Mouse (Mus musculus): ENCODE data around the gene Rbx1.
"Not testable (repeated sequence)": the region's sequence is repeated elsewhere in the genome, so short reads cannot be mapped to it uniquely, and the experiment has no call there.

The Rbx1 gene

DNA sequence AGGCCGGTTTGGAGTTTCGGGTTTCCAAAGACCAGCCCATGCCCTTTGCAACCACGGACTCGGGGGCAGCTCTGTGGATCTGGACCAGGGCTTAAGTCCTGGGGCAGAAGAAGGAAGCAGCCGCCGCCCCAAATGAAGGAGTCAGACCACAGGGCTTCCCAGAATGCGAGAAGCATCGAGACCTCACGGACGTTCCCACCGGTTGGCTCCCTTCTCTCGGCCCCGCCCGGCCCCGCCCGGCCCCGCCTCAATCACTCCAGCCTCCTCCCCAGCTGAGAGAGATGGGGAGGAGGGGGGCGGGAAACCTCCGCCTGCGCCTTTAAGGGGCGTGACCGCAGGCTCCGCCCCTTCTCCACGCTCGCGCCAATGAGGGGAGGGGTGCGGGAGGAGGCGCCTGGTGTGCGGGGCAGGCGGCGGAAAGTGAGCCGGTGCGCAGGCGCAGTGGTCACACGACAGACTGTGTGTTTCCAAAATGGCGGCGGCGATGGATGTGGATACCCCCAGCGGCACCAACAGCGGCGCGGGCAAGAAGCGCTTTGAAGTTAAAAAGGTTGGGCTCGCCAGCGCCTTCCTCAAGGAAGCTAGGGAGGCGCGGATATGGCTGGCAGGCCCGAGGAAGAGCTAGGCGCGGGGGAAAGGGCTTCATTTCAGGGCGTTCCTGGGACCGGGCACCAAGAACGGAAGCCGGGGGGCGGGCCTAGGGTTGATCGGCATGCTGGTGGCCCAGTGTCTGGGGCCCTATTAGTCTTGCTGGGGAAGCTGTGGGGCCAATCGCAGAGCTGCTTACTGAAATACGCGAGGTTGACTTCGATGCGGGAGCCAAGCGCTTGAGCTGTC is at the start of gene Rbx1:
Gene Rbx1, plus strand, starts transcription at position 396 of the 837 bp plus-strand sequence.
- DNase-seq = peak; percentile 99

DNA sequence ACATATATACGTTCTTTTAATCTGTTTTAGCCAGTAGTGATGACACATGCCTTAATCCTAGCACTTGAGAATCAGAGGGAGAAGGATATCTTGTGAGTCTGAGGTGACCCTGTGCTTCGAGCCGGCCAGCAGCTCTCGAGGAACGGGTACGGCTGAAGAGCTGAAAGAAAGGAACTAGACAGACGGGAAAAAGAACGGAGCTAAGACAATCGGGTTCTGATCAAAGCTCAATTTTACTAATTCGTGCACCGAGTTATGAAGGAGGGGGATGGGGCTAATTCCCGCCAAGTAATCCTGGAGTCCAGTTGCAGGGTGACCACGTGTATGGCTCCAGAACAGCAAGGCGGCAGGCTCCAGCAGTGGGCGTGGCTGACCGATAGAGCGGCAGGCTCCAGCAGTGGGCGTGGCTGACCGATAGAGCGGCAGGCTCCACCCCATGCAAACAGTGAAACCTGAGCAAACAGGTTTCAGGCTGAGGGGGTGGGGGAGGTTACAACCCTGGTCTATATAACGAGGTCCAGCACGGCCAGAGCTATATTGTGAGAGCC is 49.3 kb upstream of the Rbx1 start:
- DNase-seq = peak in 1 of 2 experiments; percentile 17

DNA sequence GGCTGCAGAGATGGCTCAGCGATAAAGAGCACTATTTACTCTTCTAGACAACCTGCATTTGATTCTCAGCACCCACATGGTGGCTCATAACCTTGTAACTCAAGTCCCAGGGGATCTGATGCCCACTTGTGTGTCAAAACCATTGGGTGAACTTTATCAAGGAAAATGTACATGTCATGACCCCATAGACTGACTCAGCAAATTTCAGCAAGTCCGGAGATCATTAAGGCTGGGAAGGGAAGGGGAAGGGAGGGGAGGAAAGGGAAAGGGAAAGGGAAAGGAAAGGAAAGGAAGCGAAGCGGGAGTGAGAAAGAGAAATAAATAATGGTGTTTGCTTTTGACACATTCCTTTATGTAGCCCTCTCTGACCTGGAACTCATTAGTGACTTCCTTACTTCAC is 48.0 kb upstream of the Rbx1 start:
- DNase-seq = no peak

DNA sequence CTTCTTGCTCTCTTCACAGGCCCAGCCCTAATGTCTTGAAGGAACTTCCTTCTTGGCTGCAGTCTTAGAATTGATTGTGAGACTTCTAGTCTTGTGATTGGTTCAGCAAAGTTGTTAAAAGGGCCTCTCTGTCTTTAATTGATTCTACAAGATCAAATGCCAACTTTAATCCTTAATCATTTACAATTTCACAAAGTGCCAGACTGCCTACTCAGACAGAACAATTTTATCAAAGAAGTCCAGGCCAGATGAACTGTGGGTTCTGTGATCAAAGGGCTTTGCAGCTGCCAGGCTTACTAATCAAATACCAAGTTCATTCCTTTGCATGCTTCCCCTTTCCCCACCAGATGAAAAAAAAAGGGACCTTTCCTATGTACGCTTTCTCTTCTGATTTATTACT is 44.6 kb upstream of the Rbx1 start:
- no peak for DNase-seq

DNA sequence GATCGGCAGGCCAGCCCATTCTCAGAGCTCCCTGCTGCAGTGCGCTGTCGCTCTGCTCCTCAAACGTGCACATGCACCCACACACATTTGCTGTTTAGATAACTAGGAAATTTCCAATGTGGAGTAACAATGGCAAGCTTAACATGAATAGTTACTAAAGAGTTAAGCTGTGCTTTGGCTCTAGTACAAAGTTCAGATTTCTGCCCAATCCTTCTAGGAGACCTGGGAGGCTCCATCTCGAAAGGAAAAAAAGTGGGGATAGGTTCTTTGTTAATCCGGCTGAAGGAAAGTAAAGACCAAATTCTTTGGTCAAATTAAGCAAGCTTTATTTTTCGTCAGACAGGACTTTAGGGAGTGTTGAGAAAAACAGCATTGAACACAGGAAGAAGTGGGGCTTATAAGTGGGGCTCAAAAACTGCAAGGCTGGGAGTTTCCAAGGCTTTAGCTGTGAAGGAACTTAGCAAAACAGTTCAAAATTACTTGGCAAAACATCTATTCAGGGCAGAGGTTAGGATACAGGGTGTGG is 43.9 kb upstream of the Rbx1 start:
- DNase-seq = no peak

DNA sequence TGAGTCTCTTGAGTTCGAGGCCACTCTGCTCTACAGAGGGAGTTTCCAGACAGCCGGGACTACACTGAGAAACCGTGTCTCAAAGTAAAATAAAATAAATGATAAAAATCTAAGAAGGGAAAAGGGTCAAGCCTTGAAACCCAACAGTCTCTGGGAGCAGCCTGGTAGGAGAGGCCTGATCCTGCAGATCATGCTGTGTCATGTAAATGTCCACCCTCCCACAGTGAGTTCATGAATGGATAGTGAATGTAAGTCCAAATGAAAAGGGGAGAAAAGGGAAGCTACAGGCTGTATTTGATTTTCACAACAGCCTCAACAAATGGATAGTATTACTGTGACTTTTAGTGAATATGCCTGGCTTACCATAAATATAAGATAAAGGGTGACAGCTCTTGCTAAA is 40.8 kb upstream of the Rbx1 start:
- DNase-seq = no peak

DNA sequence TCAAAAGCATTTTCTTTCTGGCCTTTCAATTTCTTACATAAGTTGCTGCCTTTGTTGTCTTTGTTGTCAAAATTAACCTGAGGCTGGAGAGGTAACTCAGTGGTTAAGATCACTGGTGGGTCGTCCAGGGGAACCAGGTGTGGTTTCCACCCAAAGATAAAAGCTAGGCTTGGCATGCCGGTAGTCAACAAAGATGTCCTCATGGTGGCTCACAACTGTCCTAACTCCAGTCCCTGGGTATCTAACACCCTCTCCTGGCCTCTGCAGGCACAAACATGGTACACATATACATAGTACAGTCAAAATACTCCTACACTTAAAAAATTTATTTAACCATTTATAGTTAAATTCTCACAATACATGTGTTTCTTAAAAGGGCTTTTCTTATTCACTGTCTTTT is 38.1 kb upstream of the Rbx1 start:
- DNase-seq = no peak

DNA sequence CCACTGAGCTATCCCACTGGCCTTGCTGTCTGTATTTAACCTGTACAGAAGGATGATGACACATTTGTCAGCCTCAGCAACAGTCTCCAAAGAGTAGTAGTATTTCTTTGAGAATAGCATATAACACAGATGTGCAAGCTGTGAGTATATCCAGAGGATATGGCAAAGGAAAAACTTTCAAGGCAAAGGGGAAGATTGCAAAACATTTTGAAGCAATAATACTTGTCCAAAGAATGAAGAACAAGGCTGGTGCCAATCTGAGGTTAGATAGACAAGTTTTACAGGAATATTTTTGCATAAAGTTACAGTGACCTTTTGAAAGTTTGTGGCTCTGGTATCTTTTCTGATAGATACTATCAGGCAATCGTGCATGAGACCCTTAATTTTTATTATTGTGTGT is 34.9 kb upstream of the Rbx1 start:
- DNase-seq = no peak

DNA sequence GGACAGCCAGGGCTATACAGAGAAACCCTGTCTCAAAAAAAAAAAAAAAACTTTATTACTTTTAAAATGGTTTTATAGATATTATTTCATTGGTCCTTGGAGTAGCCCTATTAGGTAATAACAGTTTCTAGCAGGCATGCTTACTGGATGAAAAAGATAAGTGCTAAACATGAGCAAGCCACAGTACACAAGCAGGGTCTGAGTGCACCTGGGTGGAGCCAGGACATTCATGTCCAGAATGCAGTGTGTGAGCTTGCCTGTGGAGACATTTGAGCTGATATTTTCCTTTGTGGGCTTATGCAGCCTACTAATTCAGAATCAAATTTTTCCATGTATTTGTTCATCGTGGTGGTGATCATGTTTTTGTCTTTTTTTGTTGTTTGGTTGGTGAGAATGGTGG is 27.8 kb upstream of the Rbx1 start:
- DNase-seq = no peak

DNA sequence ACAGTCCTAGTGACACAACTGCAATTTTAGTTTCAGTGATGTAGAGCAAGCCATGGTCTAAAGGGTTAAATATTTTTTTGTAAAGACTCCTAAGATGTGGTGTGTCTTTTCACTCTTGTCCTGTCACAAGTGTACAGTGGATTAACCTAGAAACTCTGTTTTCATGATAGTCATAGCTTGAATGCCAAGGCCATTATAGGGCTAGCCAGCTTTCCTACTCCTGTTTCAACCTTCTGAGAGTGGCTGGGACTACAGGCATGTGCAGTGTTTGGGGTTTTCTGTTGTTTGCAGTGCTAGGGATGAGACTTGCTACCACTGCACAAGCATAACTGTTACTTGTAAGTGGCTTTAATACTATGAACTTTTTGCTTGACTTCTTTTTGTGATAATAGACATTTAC is 26.9 kb upstream of the Rbx1 start:
- DNase-seq = no peak

DNA sequence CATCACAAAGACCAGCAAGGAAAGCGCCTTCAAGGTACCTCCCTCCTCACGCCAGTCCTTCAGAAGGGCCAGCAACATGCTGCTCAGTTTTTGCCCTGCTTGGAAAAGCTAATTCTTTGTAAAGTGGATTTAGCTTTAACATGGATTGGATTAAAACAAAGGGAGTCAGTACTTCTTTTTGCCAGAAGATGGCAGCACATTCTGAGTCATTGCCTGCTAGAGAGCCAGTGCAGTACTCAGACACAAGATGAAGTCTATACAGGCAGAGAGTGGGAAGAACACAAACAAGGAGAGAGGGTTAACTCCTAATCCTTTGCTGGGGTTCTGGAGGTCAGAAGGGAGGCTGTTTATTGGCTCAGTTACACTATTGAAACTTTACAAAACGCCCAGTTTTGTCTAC is 17.6 kb upstream of the Rbx1 start:
- DNase-seq = peak; percentile 83 to 85

DNA sequence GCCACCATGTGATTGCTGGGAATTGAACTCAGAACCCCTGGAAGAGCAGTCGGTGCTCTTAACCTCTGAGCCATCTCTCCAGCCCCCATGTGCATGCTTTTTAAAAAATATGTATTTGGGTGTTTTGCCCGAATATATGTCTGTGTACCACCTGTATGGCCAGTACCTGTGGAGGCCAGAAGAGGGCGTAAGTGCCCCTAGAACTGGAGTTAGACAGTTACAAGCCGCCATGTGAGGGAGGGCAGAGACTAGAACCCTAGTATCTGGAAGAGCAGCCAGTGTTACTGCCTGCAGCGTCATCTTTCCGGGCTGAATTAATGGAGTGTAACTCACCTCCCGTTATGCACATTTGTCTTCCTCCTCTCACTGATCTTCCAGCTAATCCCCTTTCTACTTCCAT is 4.6 kb upstream of the Rbx1 start:
- DNase-seq = peak in 1 of 2 experiments; percentile 13

DNA sequence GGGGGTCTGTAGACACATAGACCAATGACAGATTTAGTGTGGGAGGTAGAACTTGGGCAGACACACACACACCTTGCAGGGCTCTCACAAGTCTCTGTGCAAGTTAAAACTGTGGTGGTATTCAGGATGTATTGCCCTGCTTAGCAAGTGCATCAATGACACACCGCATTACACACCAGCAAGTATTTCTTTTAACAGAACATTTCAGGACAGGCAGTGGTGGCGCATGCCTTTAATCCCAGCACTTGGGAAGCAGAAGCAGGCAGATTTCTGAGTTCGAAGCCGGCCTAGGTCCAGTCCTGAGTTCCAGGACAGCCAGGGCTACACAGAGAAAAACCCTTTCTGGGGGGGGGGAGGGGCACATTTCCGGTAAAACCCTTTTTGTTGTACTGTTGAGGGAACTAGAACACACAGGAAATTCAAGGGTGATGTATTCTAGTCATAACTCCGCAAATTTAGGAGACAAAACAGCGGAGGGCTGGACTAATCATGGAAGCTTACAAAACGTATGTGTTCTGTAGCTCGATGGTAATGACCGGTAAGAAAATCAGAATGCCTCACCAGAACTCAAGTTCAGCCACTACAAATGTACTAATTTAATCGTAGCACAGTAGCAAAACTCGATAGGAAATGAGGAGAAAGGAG is 958 bp upstream of the Rbx1 start:
- no peak for DNase-seq

DNA sequence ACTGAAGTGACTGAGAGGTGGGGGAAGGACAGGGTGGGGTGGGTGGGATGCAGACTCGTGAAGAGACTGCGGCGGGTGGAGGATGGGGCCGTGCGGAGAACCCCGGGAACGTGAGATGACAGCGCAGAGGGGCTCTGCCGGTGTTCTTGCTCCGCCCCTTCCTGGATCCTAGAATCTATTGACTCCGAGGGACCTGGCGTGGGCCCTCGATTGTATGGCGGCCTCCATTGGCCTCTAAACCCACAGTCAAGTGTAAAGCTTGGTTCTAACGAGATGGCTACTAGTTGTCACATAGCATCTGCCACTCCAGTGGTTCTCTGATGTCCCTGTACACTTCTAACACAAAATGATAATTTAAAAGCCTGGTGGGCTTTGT is 630 bp downstream of the Rbx1 start:
- no peak for DNase-seq

DNA sequence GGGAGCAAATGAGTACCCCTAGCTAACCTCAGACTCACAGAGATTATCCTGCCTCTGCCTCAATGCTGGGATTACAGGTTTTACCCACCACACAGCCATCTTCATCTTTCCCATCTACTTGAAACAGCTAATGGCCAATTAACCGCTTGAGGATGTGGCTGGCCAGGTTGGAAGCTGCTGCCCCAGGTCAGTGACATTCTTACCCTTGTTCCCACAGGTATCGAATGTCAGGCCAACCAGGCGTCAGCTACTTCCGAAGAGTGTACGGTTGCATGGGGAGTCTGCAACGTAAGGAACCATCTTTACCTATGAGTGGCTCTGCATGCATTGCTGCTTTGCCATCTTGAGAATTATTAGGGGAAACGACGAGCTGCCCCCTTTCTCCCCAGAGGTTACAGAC is 4.6 kb downstream of the Rbx1 start:
- DNase-seq = no peak

DNA sequence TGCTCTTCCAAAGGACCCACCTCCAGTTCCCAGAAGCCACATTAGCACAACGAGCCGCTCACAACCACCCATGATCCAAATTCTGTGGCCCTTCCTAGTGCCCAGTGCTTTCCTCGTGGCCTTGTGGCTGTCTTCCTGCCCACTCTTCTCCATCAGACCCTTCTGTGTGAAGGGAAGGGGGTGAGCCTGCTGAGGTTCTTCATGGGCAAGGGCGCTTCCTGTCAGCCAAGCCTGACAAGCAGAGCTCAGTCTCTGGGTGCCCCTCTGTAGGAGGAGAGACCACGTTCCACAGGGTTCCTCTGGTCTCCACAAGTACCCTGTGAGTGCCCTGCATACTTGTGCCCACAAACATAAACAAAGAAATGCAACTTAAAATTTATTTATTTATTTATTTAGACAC is 6.2 kb downstream of the Rbx1 start:
- DNase-seq = no peak

DNA sequence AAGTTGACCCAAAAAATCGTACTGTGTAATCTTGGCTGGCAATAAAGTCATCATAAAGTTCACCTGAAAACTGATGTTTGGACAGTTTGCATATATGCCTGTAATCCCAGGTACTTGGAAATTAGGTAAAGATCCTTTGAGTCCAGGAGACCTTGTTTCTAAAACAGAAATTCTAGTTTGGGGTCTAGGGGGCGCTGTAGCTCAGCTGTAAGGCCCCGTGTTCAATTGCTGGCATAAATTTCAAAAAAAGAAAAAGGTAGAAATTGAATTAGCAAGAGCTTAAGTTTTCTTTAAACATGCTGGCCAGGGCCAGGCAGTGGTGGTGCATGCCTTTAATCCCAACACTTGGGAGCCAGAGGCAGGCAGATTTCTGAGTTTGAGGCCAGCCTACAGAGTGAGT is 9.6 kb downstream of the Rbx1 start:
- DNase-seq = peak; percentile 29 to 65

DNA sequence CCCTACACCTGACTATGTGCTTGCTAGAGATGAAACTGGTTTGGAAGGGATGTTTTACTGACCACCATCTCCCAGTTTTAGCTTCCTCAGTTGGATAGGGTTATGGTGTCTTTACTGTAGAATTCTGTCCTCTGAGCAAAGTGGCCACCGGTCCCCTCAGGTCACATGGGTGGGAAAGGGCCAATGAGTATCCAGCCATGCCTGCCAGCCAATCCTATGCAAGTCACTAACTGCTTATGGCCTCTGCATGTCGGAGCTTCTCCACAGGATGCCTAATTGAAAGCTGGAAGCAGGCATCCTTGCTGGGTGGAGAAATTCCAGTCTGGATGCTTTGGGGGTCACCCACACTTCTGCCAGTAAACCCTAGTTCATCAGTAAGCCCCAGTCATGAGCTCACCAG is 10.5 kb downstream of the Rbx1 start:
- DNase-seq = peak; percentile 18 to 29

DNA sequence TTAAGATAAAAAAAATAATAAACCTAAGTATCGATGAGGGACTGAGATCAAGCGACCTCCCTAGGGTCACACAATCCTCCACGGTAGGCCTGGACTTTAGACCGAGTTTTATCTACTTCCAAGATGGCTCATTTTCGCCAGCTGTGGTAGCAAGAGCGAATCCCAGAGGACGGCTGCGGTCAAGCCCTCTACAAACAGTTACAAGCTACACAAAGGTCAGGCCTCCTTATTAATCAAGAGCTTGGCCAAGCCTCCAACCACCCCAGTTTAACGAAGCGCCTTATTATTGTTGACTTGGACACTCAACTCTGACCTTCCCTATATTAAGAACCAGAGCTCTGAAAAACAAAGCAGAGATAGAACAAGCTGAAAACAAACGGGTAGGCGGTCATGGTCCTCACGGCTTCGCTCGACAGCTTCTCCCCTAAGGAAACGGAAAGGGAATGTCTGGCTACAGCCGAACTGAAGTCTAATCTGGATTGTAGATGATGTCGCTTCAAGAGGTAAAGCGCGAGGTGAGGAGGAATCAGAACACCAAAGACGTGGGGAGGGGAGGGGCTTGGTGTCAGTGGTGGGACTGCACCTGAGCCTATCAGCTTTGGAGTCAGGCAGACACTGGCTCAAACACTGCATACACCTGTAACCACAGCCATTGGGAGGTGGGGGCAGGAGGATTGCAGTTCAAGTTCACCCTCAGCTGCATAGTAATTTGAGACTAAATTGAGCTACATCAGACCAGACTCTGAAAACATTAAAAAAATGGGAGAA is 13.5 kb downstream of the Rbx1 start:
- DNase-seq = no peak

DNA sequence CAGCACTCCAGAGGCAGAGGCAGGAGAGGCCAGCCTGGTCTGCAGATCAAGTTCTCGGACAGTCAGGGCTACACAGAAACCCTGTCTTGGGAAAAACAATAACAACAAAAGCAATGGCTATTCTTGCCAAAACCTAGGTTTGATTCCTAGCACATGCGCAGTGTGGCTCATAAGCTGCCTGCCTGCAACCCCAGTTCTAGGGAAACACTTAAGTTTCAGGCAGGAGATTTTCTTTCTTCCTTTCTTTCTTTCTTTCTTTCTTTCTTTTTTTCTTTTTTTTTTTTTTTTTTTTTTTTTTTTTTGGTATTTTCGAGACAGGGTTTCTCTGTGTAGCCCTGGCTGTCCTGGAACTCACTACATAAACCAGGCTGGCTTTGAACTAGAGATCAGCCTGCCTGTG is 14.2 kb downstream of the Rbx1 start:
- DNase-seq = not testable (repeated sequence)

DNA sequence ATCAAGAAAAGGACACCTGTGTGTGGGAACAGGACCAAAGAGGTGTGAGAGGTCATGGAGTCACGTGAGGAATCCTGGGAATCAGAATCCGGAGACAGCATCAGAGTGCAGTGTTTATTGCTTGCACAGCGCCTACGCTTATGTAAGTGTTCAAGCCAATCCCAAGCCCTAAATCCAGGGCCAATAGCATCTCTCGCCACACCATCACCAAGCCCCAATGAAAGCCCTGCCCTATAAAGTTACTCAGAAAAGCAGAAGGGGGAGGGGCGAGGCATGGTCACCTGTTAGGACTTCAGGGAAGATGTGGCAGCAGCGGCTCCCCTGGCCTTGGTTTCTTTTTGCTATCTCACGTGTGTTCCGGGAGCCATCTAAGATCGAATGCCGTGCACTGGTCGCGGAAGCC is 14.9 kb downstream of the Rbx1 start:
- DNase-seq = peak; percentile 47 to 59

DNA sequence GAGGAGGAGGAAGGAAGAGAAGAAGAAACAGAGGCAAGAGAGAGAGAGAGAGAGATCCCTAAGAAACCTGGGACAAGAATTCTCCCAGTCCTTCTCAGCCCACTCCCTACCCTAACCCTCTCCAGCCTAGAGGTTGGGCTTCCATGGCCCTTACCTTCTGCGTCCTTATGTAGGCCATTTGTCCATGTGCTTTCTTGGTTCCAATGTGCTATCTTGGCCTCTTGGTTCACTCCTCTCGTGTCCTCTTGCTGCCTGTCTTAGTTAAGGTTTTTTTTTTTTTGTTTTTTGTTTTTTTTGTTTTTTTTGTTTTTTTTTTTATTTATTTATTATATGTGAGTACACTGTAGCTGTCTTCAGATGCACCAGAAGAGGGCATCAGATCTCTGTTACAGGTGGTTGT is 16.9 kb downstream of the Rbx1 start:
- no peak for DNase-seq

DNA sequence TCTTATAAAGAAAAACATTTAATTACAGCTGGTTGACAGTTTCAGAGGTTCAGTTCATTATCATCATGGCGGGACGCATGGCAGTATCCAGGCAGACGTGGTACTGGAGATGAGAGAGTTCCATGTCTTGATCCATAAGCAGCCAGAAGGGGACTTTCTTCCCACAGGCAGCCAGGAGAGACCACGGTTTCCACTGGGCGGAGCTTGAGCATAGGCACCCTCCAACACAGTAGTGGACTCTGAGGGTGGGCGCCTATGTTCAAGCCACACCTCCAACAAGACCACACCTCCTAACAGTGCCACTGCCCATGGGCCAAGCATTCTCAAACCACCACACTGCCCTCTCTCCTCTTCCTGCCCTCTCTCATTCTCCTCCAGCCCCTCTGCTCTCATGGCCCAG is 17.6 kb downstream of the Rbx1 start:
- DNase-seq = no peak

All from cerebellum, postnatal 14 days (tissue).